Mouse (Mus musculus) lung, adult 2 months (tissue): Measurements from ENCODE around the gene Gm21964.

Experiments used
- CTCF ChIP-seq: fragments of 200-500 bp; IDR thresholded peaks from 2 replicates; pipeline ENCODE4 v1.5.1; 2011; ENCODE audit warnings: mild to moderate bottlenecking, low read length, control low read depth; ENCODE audit not compliant: insufficient read depth
- POLR2A ChIP-seq: fragments of 200-500 bp; IDR thresholded peaks from 2 replicates; pipeline ENCODE4 v1.6.1; 2011; ENCODE audit warnings: low read depth, mild to moderate bottlenecking, control low read depth, low read length, borderline replicate concordance; ENCODE audit errors: extremely low read depth

GRCm38 (mm10) chr8:110152951-110153350, 51.9 kb downstream of the Gm21964 start:
- no peak for TF ChIP-seq CTCF
- TF ChIP-seq POLR2A, result no peak
